Mouse (Mus musculus) T-cell, adult 66 days (primary cell): ENCODE results near the gene Harbi1. TPM values are rescaled to one million over a fixed set of nuclear protein-coding genes. Genes with fewer than 3 reads are reported as not detected.

Experiments
- total RNA-seq, 2 experiments: library from RNA; stranded (reverse); gene quantifications; 3 replicates in 1 of 2; 4 replicates in 1 of 2; pipeline ENCODE4 v1.2.4; 2023

Harbi1 gene
- 10 to 100 TPM in 1 of 2 experiments, 1 to 10 TPM in 1; 8.6 to 11.4 TPM for total RNA-seq

GRCm38 (mm10) chr2:91710272-91711234 lies at the start of gene Harbi1, which contains the start of gene Atg13:
Harbi1 (plus strand) TSS chr2:91710852.
Atg13 (minus strand) TSS chr2:91710576.

GRCm38 (mm10) chr2:91729971-91730821 lies 19.5 kb downstream of the Harbi1 start, which contains the start of gene Ambra1:
Ambra1 (plus strand) TSS chr2:91730134.

Other genes starting within 250 kb of the Harbi1 start
- gene Ckap5, start 184.1 kb upstream of the Harbi1 start, total RNA-seq: 10 to 100 TPM; 33.5 to 34.3 TPM
- under 1 TPM; 0.17 to 0.24 TPM for gene F2, start 74.4 kb upstream of the Harbi1 start, total RNA-seq
- 10 to 100 TPM; 21.1 to 29.4 TPM for gene Zfp408, start 61.1 kb upstream of the Harbi1 start, total RNA-seq
- 100 to 1,000 TPM; 129 to 135 TPM for gene Arhgap1, start 61.0 kb upstream of the Harbi1 start, total RNA-seq
- 10 to 100 TPM; 41.6 to 43.7 TPM for gene Atg13, start 276 bp upstream of the Harbi1 start, total RNA-seq
- gene Ambra1, start 19.3 kb downstream of the Harbi1 start, total RNA-seq: 10 to 100 TPM; 71.5 to 74.0 TPM
- gene Chrm4, start 216.4 kb downstream of the Harbi1 start, total RNA-seq: 1 to 10 TPM; 2.3 to 3.4 TPM
- gene Mdk, start 221.4 kb downstream of the Harbi1 start, total RNA-seq: 10 to 100 TPM in 1 of 2 experiments, 1 to 10 TPM in 1; 8.2 to 10.7 TPM
- gene Gm9821, start 234.9 kb downstream of the Harbi1 start, total RNA-seq: under 1 TPM; 0.38 to 0.86 TPM